ENCODE assay signal across 8 mouse cellular contexts in the genomic region with DNA sequence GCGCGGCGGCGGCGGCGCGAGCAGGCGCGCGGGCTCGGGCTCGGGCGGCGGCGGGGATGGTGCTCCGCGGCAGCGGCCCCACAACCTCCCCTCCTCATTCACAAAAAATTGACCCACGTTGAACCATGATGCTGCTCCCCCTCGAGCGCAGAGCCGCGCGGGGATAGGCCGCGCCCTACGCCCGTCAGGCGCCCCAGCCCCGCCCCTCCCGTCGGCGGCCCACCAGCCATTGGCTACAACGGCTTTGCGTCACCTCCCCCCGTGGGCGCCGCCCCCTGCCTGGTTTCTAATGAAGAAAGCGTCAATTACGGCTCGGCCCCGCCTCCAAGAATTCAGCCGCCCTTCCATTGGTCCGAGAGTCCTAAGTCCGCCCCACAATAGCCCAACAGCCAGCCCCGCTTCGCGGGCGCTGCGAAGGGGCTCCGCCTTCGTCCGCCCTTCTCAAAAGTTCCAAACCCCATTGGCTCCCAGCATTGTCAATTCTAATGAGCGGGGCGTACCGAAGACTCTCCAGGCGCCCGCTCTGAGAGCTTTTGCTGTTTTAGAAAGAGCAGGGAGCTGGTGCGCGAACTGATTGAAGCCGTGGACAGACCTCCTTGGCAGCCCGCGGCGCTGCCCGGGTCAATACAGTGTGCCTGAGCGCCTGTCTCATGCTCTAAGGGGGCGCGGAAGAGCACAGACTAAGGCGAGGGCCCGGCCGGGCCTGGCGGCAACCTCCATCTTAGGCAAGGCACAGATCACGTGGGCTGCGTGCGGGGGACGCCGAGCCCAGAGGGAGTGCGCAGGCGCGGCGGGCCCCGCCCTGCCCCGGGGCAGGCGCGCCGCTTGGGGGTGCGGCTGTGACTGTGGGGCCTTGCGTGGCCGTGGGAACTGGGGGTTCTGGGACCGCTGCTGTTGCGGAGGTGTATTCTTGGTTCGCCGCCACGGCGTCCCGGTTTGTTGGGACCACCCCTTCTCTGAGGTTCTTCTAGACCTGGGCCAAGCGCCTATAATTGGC. TPM values are rescaled to one million over a fixed set of nuclear protein-coding genes. Genes with fewer than 3 reads are reported as not detected.
A peak's percentile ranks its signal among the peaks of the same experiment; 100 is the strongest.
DNase-seq lines count a peak whose midpoint lies in the region; ATAC-seq and TF ChIP-seq lines count a peak whose summit lies in the region.

No protein-coding gene starts in this region.

- peaks cover 24% of the 10 kb centered on the region for H3K4me1 ChIP-seq in hindbrain, postnatal 0 days (ENCODE audit: insufficient read depth, low read length)

- peak overlapping the region; percentile 82 for H3K4me3 ChIP-seq in gastrocnemius, adult 2 months
- peak overlapping the region; percentile 90 for H3K4me3 ChIP-seq in hindbrain, postnatal 0 days (ENCODE audit: low read length)
- H3K4me3 ChIP-seq in left cerebral cortex, adult 2 months: peak overlapping the region; percentile 95

- no peaks in the 10 kb centered on the region for H3K27me3 ChIP-seq in hindbrain, postnatal 0 days (ENCODE audit: insufficient read depth, low read length)

- under 1% methylated on average over 84 of the region's 97 CpGs for WGBS in hindbrain, postnatal 0 days

- TF ChIP-seq CTCF in gastrocnemius, adult 2 months (IDR thresholded peaks at IDR 0.05): peak; percentile 34; the same call in 1 of the 2 replicates
- no peak for TF ChIP-seq CTCF in hindbrain, postnatal 0 days (IDR thresholded peaks at IDR 0.05; ENCODE audit: low read depth)
- no peak; the same call in none of the 2 replicates for TF ChIP-seq CTCF in left cerebral cortex, adult 2 months (IDR thresholded peaks at IDR 0.05)

- no peaks in the 10 kb centered on the region for H3K36me3 ChIP-seq in hindbrain, postnatal 0 days (ENCODE audit: insufficient read depth, low read length)

- intact Hi-C loops in gastrocnemius, adult 2 months (cut with DNase I): loop anchor here (1.0 to 5.0 kb wide), 2 partner anchors 163 to 182 kb away; no protein-coding TSS in a partner anchor
- intact Hi-C loops in left cerebral cortex, adult 2 months (cut with DNase I): loop anchor here (2.0 to 5.0 kb wide), 2 partner anchors 180 to 257 kb away; no protein-coding TSS in a partner anchor

- H3K27ac ChIP-seq in gastrocnemius, adult 2 months: peak overlapping the region; percentile 100
- peak overlapping the region; percentile 100 for H3K27ac ChIP-seq in hindbrain, postnatal 0 days
- H3K27ac ChIP-seq in left cerebral cortex, adult 2 months: peak overlapping the region; percentile 98

- H3K9ac ChIP-seq in hindbrain, postnatal 0 days (replicated peaks; ENCODE audit: low read length): peak overlapping the region; percentile 85

- H3K4me2 ChIP-seq in hindbrain, postnatal 0 days (ENCODE audit: low read depth, low read length): peak overlapping the region; percentile 80

- DNase-seq in ZHBTc4 (ENCODE audit: low read depth, low spot score): peak; percentile 100
- DNase-seq in gastrocnemius, adult 2 months: peak; percentile 100
- peak; percentile 100 for DNase-seq in hindbrain, postnatal 0 days (ENCODE audit: low spot score)
- DNase-seq in left cerebral cortex, adult 2 months (ENCODE audit: extremely low spot score in 1 of 2, low spot score in 2 of 2): peak; percentile 100
- peak; percentile 100 for DNase-seq in right cerebral cortex, adult 2 months (ENCODE audit: low spot score in 2 of 2)
- DNase-seq in urinary bladder, postnatal 14 days (ENCODE audit: low spot score): peak; percentile 100

- peak; percentile 91 for ATAC-seq in common myeloid progenitor, adult 5-6 weeks (replicated peaks; ENCODE audit: low read depth, poor library complexity, severe bottlenecking)
- peak; percentile 99 for ATAC-seq in hindbrain, postnatal 0 days
- peak; percentile 87 for ATAC-seq in megakaryocyte, adult 5-6 weeks (ENCODE audit: poor library complexity, severe bottlenecking)

- H3K9me3 ChIP-seq in hindbrain, postnatal 0 days (ENCODE audit: low read length): no peaks in the 10 kb centered on the region

RNA-seq across cellular contexts. Expression of gene Hdac4, which starts 15.1 kb away (rescaled TPM):
- 8.5 and 11.2 TPM in 2 replicates for total RNA-seq in common myeloid progenitor, adult 5-6 weeks (2017)
- total RNA-seq in gastrocnemius, adult 2 months (2021): 10 to 100 TPM; 41.8 to 66.3 TPM
- total RNA-seq in hindbrain, postnatal 0 days (2014; rRNA removed): 67.9 and 71.2 TPM in 2 replicates
- 20.2 and 22.8 TPM in 2 replicates for polyA plus RNA-seq in hindbrain, postnatal 0 days (2015; fragmentation: Nextera tagmentation; extraction: Ambion mirVana)
- 100 to 1,000 TPM; 121 to 123 TPM for total RNA-seq in left cerebral cortex, adult 2 months (2021)
- 14.8 and 19.0 TPM in 2 replicates for total RNA-seq in megakaryocyte, adult 5-6 weeks (2015)
- 13.3 and 19.4 TPM in 2 replicates for total RNA-seq in megakaryocyte, adult 5-6 weeks (2017)

Comparison
In these comparisons a context has a peak if more than half of its experiments do, and no peak if none do; other contexts are left out.
1. Peak in every context shown above with its lines: DNase-seq, ATAC-seq, H3K4me3 ChIP-seq and H3K27ac ChIP-seq.